Mouse (Mus musculus) layer of hippocampus, adult 11-12 months (tissue): ENCODE measurements around the gene Atp13a1.

Experiments
- DNase-seq: peaks from one replicate; pipeline ENCODE4 v3.0.0; 2022; ENCODE audit warnings: low spot score

Gene Atp13a1

GRCm38 (mm10) chr8:69849899-69850298 lies 58.9 kb downstream of the Atp13a1 start:
- DNase-seq = no peak

DNA sequence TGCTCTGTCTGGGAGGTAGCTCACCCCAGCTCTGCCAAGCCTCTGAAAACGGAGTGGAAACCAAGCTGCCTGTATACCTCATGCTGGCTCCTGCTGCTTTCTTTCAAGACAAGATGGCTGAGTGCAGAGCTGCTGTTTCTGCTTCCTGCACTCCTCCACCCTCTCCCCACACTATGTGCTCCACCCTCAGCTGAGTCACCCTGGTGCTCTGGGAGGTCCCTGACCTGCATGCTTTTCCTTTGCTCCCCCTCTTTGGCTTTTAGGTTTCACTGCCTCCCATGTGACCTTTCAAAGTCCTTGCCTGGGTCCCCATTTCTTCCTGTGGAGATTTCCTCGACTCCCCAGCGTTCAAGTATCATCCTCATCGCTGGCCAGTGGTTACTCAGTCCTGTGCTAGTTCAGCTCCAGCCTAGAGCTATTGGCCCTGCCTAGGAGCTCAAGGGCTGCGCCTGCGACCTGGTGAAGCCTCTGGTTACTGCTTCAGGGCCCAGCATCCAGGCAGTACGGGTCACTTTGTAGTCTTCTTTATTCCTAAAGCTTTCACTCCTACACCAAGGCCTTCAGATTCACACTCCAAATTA lies 60.1 kb downstream of the Atp13a1 start:
- DNase-seq = no peak

GRCm38 (mm10) chr8:69853869-69854268 lies 62.9 kb downstream of the Atp13a1 start:
- DNase-seq = no peak
